Mouse (Mus musculus) left cerebral cortex, postnatal 4 days (tissue): ENCODE data around the gene Atg5. TPM values are rescaled to one million over a fixed set of nuclear protein-coding genes. Genes with fewer than 3 reads are reported as not detected.
"Not testable (repeated sequence)": the region's sequence is repeated elsewhere in the genome, so short reads cannot be mapped to it uniquely, and the experiment has no call there.

Experiments used
- DNase-seq: peaks from one replicate; pipeline ENCODE4 v3.0.0-alpha.2; 2022
- intact Hi-C: fragments of 180-260 bp; cut with DNase I; formaldehyde crosslinking; loops from one replicate; pipeline ENCODE4 v1.15.1; 2025
- total RNA-seq, 2 experiments: library from RNA; stranded (reverse); gene quantifications; 2 replicates each; pipeline ENCODE4 v1.2.3; 2021

Gene Atg5
- total RNA-seq, 2 experiments from 2014 or later, result 20.1 to 25.2 TPM

GRCm38 (mm10) chr10:44308280-44308679 lies 40.1 kb downstream of the Atg5 start:
- no peak for DNase-seq

GRCm38 (mm10) chr10:44309250-44309649 lies 41.1 kb downstream of the Atg5 start:
- intact Hi-C loops, result no loop called here
- DNase-seq, result no peak

More at GRCm38 (mm10) chr10:44308280-44308679, 40.1 kb downstream of the Atg5 start:
- intact Hi-C loops, result no loop called here

- intact Hi-C loops, result no loop called here
- DNase-seq, result no peak
These were observed 47.1 kb downstream of the Atg5 start for GRCm38 (mm10) chr10:44315276-44315675.

GRCm38 (mm10) chr10:44316280-44317270 lies 48.4 kb downstream of the Atg5 start:
- DNase-seq, result no peak
- intact Hi-C loops, result no loop called here

GRCm38 (mm10) chr10:44322166-44322565 lies 54.0 kb downstream of the Atg5 start:
- intact Hi-C loops, result loop anchor here (10.0 kb wide), 1 partner anchor 723 kb away; no protein-coding TSS in a partner anchor
- no peak for DNase-seq

- DNase-seq, result no peak
- intact Hi-C loops, result loop anchor here (10.0 kb wide), 1 partner anchor 722 kb away; no protein-coding TSS in a partner anchor
These were observed 55.1 kb downstream of the Atg5 start for GRCm38 (mm10) chr10:44323070-44323775.

GRCm38 (mm10) chr10:44323836-44324235 lies 55.7 kb downstream of the Atg5 start:
- intact Hi-C loops, result loop anchor here (10.0 kb wide), 1 partner anchor 721 kb away; no protein-coding TSS in a partner anchor
- no peak for DNase-seq

- no peak for DNase-seq
- intact Hi-C loops, result loop anchor here (5.0 to 10.0 kb wide), 2 partner anchors 676 to 719 kb away; no protein-coding TSS in a partner anchor
These were observed 57.7 kb downstream of the Atg5 start for GRCm38 (mm10) chr10:44325551-44326500.

- no peak for DNase-seq
- intact Hi-C loops, result loop anchor here (5.0 to 10.0 kb wide), 2 partner anchors 675 to 718 kb away; no protein-coding TSS in a partner anchor
These were observed 58.9 kb downstream of the Atg5 start for GRCm38 (mm10) chr10:44327057-44327456.

GRCm38 (mm10) chr10:44328347-44328746 lies 60.2 kb downstream of the Atg5 start:
- intact Hi-C loops, result loop anchor here (5.0 to 10.0 kb wide), 2 partner anchors 674 to 716 kb away; no protein-coding TSS in a partner anchor

GRCm38 (mm10) chr10:44330717-44331116 lies 62.6 kb downstream of the Atg5 start:
- DNase-seq, result no peak
- intact Hi-C loops, result no loop called here

More at GRCm38 (mm10) chr10:44328347-44328746, 60.2 kb downstream of the Atg5 start:
- peak; percentile 56 for DNase-seq

- no peak for DNase-seq
- intact Hi-C loops, result no loop called here
These were observed 63.3 kb downstream of the Atg5 start for GRCm38 (mm10) chr10:44331469-44331868.

GRCm38 (mm10) chr10:44332656-44333055 lies 64.5 kb downstream of the Atg5 start:
- intact Hi-C loops, DNase-seq: not testable (repeated sequence)

- DNase-seq, intact Hi-C loops: not testable (repeated sequence)
These were observed 68.7 kb downstream of the Atg5 start for GRCm38 (mm10) chr10:44336641-44337382.

- intact Hi-C loops, result no loop called here
- DNase-seq, result no peak
These were observed 70.4 kb downstream of the Atg5 start for GRCm38 (mm10) chr10:44338571-44338970.

GRCm38 (mm10) chr10:44339326-44339725 lies 71.2 kb downstream of the Atg5 start:
- intact Hi-C loops, result no loop called here
- no peak for DNase-seq

- no peak for DNase-seq
- intact Hi-C loops, result no loop called here
These were observed 72.8 kb downstream of the Atg5 start for GRCm38 (mm10) chr10:44340928-44341327.

GRCm38 (mm10) chr10:44341826-44342521 lies 73.8 kb downstream of the Atg5 start:
- intact Hi-C loops, result no loop called here
- no peak for DNase-seq
